Mouse (Mus musculus): Measurements from ENCODE around the gene Ppp1r12c.

GRCm38 (mm10) chr7:4500892-4501471 is 498 bp downstream of the Ppp1r12c start:
- TF ChIP-seq CTCF (IDR thresholded peaks at IDR 0.05; ENCODE audit: low read depth, low read length) (no peak), EP300 (IDR thresholded peaks at IDR 0.05; ENCODE audit: insufficient read depth, low read depth, low read length) (no peak), POLR2A (IDR thresholded peaks at IDR 0.05; ENCODE audit: insufficient read depth, low read length) (no peak)

Data from ES-Bruce4 (cell line).